Mouse (Mus musculus) intestine, embryonic 16.5 days (tissue): ENCODE data around the gene Naa50. TPM values are rescaled to one million over a fixed set of nuclear protein-coding genes. Genes with fewer than 3 reads are reported as not detected.

Experiments used
- ATAC-seq: fragments of 200-750 bp; cut with Nextera tagmentation; 2 replicates; pipeline ENCODE4 v1.8.0; 2017; ENCODE audit warnings: moderate TSS enrichment, moderate library complexity
- H3K27ac ChIP-seq: fragments of 300-500 bp; sonication (generic); 2 replicates; pipeline ENCODE4 v1.5.1; 2014; ENCODE audit warnings: mild to moderate bottlenecking, low read length
- H3K27me3 ChIP-seq: fragments of 300-500 bp; sonication (generic); replicated peaks from 2 replicates; pipeline ENCODE4 v1.6.1; 2014; ENCODE audit warnings: low read length, control low read depth, mixed read lengths; ENCODE audit not compliant: control insufficient read depth, insufficient read depth
- H3K36me3 ChIP-seq: fragments of 300-500 bp; sonication (generic); 2 replicates; pipeline ENCODE4 v1.6.1; 2014; ENCODE audit warnings: low read length, control low read depth; ENCODE audit not compliant: control insufficient read depth, insufficient read depth
- H3K4me1 ChIP-seq: fragments of 300-500 bp; sonication (generic); 2 replicates; pipeline ENCODE4 v1.6.1; 2014; ENCODE audit warnings: low read length, control low read depth, mixed read lengths; ENCODE audit not compliant: control insufficient read depth, insufficient read depth
- H3K4me2 ChIP-seq: fragments of 300-500 bp; sonication (generic); 2 replicates; pipeline ENCODE4 v1.6.1; 2014; ENCODE audit warnings: low read depth, low read length, control low read depth
- H3K4me3 ChIP-seq: fragments of 300-500 bp; sonication (generic); 2 replicates; pipeline ENCODE4 v1.5.1; 2014; ENCODE audit warnings: mild to moderate bottlenecking, low read length
- H3K9ac ChIP-seq: fragments of 300-500 bp; sonication (generic); 2 replicates; pipeline ENCODE4 v1.6.1; 2014; ENCODE audit warnings: low read depth, low read length
- H3K9me3 ChIP-seq: fragments of 300-500 bp; sonication (generic); 2 replicates; pipeline ENCODE4 v1.6.1; 2016; ENCODE audit warnings: low read length, control low read depth; ENCODE audit not compliant: control insufficient read depth
- WGBS: fragments of 180-500 bp; shearing (Covaris S2); extraction: QIAGEN DNeasy Blood & Tissue Kit; methylation state at CpG from one replicate; pipeline ENCODE4 v1.1.7; 2014; 5-methylcytosine and 5-hydroxymethylcytosine counted together
- polyA plus RNA-seq: library from polyadenylated mRNA; unstranded; fragments of >200 nt; fragmentation: Nextera tagmentation; extraction: Ambion mirVana; gene quantifications from 2 replicates; pipeline ENCODE4 v1.2.1, GENCODE M21; 2015

The Naa50 gene
- polyA plus RNA-seq, 1 experiment from 2014 or later, result 82.6 TPM

GRCm38 (mm10) chr16:44210156-44211053, 70.8 kb downstream of the Naa50 start:
- Histone ChIP-seq H3K4me2 (no peak overlapping the region), H3K27me3 (no peaks in the 10 kb centered on the region), H3K9me3 (no peaks in the 10 kb centered on the region), H3K36me3 (peaks cover 2% of the 10 kb centered on the region; the same call in 1 of the 2 replicates), H3K9ac (no peak overlapping the region), H3K4me1 (no peaks in the 10 kb centered on the region), H3K27ac (no peak overlapping the region), H3K4me3 (no peak overlapping the region)
- 79% methylated on average over 10 of the region's 10 CpGs for WGBS
- ATAC-seq, result no peak

GRCm38 (mm10) chr16:44211054-44211414, 71.4 kb downstream of the Naa50 start:
- 93% methylated on average over 1 of the region's 1 CpGs for WGBS

GRCm38 (mm10) chr16:44212703-44213102, 73.1 kb downstream of the Naa50 start:
- no peak overlapping the region for H3K27ac ChIP-seq
- H3K4me3 ChIP-seq, result no peak overlapping the region
- H3K4me2 ChIP-seq, result no peak overlapping the region
- H3K9me3 ChIP-seq, result no peaks in the 10 kb centered on the region
- H3K4me1 ChIP-seq, result no peaks in the 10 kb centered on the region
- no peak for ATAC-seq
- H3K9ac ChIP-seq, result no peak overlapping the region
- WGBS, result 92% methylated on average over 7 of the region's 7 CpGs
- no peaks in the 10 kb centered on the region for H3K27me3 ChIP-seq
- peaks cover 14% of the 10 kb centered on the region for H3K36me3 ChIP-seq

More at GRCm38 (mm10) chr16:44211054-44211414, 71.4 kb downstream of the Naa50 start:
- H3K4me2 ChIP-seq, result no peak overlapping the region
- H3K36me3 ChIP-seq, result peaks cover 7% of the 10 kb centered on the region
- no peak for ATAC-seq
- no peaks in the 10 kb centered on the region for H3K4me1 ChIP-seq
- H3K27me3 ChIP-seq, result no peaks in the 10 kb centered on the region
- H3K27ac ChIP-seq, result no peak overlapping the region
- no peaks in the 10 kb centered on the region for H3K9me3 ChIP-seq
- no peak overlapping the region for H3K4me3 ChIP-seq
- H3K9ac ChIP-seq, result no peak overlapping the region

Other genes with a start within 250 kb of the Naa50 start
- gene Qtrt2, start 213.0 kb upstream of the Naa50 start, polyA plus RNA-seq, result 15.5 and 17.9 TPM in 2 replicates
- 1.9 and 2.1 TPM in 2 replicates for gene Zdhhc23, start 160.0 kb upstream of the Naa50 start, polyA plus RNA-seq
- 7.8 and 8.8 TPM in 2 replicates for gene Gramd1c, start 76.5 kb upstream of the Naa50 start, polyA plus RNA-seq
- gene Atp6v1a, start 125 bp upstream of the Naa50 start, polyA plus RNA-seq, result 73.0 and 85.2 TPM in 2 replicates
- 2.0 and 2.3 TPM in 2 replicates for gene Usf3, start 33.4 kb downstream of the Naa50 start, polyA plus RNA-seq
- gene Sidt1, start 193.4 kb downstream of the Naa50 start, polyA plus RNA-seq, result 1.2 and 1.3 TPM in 2 replicates
- gene Spice1, start 207.3 kb downstream of the Naa50 start, polyA plus RNA-seq, result 16.0 and 17.5 TPM in 2 replicates